Mouse (Mus musculus) embryonic facial prominence, embryonic 14.5 days (tissue): Measurements from ENCODE around the gene Tmprss6. TPM values are rescaled to one million over a fixed set of nuclear protein-coding genes. Genes with fewer than 3 reads are reported as not detected.

Experiments
- ATAC-seq: fragments of 200-750 bp; cut with Nextera tagmentation; 2 replicates; pipeline ENCODE4 v1.8.0; 2017; ENCODE audit warnings: low read depth, moderate number of reproducible peaks, moderate TSS enrichment
- DNase-seq: peaks from one replicate; pipeline ENCODE4 v3.0.0-alpha.2; 2015; ENCODE audit warnings: low spot score
- H3K27ac ChIP-seq: fragments of 300-500 bp; sonication (generic); replicated peaks from 2 replicates; pipeline ENCODE4 v1.5.1; 2014; ENCODE audit warnings: low read depth, mild to moderate bottlenecking, low read length, moderate library complexity
- H3K27me3 ChIP-seq: fragments of 300-500 bp; sonication (generic); replicated peaks from 2 replicates; pipeline ENCODE4 v1.6.1; 2014; ENCODE audit warnings: low read length; ENCODE audit not compliant: control insufficient read depth, insufficient read depth
- H3K36me3 ChIP-seq: fragments of 300-500 bp; sonication (generic); 2 replicates; pipeline ENCODE4 v1.6.1; 2014; ENCODE audit warnings: low read length, mixed read lengths; ENCODE audit not compliant: control insufficient read depth, insufficient read depth
- H3K4me1 ChIP-seq: fragments of 300-500 bp; sonication (generic); 2 replicates; pipeline ENCODE4 v1.6.1; 2014; ENCODE audit warnings: antibody characterized with exemption, low read length; ENCODE audit not compliant: control insufficient read depth, insufficient read depth
- H3K4me2 ChIP-seq: fragments of 300-500 bp; sonication (generic); 2 replicates; pipeline ENCODE4 v1.6.1; 2014; ENCODE audit warnings: low read depth, mild to moderate bottlenecking, low read length, moderate library complexity, mixed read lengths
- H3K4me3 ChIP-seq: fragments of 300-500 bp; sonication (generic); 2 replicates; pipeline ENCODE4 v1.5.1; 2014; ENCODE audit warnings: low read depth, mild to moderate bottlenecking, low read length
- H3K9ac ChIP-seq: fragments of 300-500 bp; sonication (generic); 2 replicates; pipeline ENCODE4 v1.6.1; 2014; ENCODE audit warnings: low read depth, mild to moderate bottlenecking, low read length, moderate library complexity, mixed read lengths
- H3K9me3 ChIP-seq: fragments of 300-500 bp; sonication (generic); 2 replicates; pipeline ENCODE4 v1.6.1; 2016; ENCODE audit warnings: low read length; ENCODE audit not compliant: control insufficient read depth
- WGBS: fragments of 180-500 bp; shearing (Covaris S2); extraction: QIAGEN DNeasy Blood & Tissue Kit; methylation state at CpG from one replicate; pipeline ENCODE4 v1.1.7; 2014; 5-methylcytosine and 5-hydroxymethylcytosine counted together
- polyA plus RNA-seq: library from polyadenylated mRNA; unstranded; fragments of >200 nt; fragmentation: Nextera tagmentation; extraction: Ambion mirVana; gene quantifications from 2 replicates; pipeline ENCODE4 v1.2.1, GENCODE M21; 2014

Tmprss6 gene
- polyA plus RNA-seq, 1 experiment from 2014 or later = 1.1 TPM

DNA sequence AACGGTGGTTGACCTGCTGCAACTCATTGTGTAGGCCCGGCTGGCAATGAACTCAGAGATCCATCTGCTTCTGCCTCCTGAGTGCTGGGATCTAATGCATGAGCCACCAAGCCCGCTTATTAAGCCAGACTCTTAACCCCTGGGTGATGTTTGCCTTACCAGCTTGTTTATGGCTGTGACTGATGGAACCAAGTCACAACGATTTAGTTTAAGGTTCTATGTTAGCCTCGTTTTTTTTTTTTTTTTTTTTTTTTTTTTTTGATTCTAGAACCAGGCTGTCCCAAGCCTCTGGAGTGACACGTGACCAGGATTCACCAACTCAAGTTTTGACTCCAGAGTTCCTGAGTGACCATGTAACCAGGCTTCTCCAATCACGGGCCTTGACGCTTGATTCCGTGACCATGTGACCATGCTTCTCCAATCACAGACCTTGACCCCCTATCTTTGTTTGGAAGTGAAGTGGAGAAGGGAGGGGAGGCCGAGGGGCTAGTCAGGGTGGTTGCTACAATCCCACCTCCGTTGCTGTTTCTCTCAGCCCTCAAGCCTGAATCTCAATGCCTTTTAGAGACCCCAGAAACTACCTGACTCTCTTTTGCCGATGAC lies 41.0 kb upstream of the Tmprss6 start:
- peaks cover 5% of the 10 kb centered on the region for H3K4me1 ChIP-seq
- WGBS = 49% methylated on average over 12 of the region's 12 CpGs
- ATAC-seq (peak; percentile 35; the same call in 1 of the 2 replicates), DNase-seq (no peak)
- no peaks in the 10 kb centered on the region for H3K36me3 ChIP-seq
- H3K27me3 ChIP-seq = no peaks in the 10 kb centered on the region
- no peak overlapping the region for H3K4me2 ChIP-seq
- H3K27ac ChIP-seq = no peak overlapping the region
- H3K9me3 ChIP-seq = peaks cover 3% of the 10 kb centered on the region; the same call in 1 of the 2 replicates
- no peak overlapping the region for H3K9ac ChIP-seq
- no peak overlapping the region for H3K4me3 ChIP-seq

DNA sequence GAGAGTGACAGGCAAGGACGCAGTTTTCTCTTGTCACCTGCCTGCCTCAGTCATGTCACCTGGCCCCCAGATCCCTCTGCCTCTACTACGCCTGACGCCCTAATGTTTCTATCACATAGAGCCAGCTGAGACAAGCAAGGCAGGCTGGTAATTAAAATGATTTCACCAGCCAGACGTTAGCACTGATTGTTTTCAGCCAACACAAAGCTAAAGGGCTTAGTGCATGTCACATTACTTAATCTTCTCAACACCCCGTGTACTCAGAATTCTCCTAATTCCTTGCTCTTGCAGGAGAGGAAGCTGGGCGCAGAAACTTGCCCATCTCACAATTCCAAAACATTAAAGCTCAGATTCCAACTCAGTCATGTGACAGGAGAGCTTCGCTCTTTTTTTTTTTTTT lies 40.0 kb upstream of the Tmprss6 start:
- Histone ChIP-seq H3K4me2 (no peak overlapping the region), H3K9me3 (peaks cover 6% of the 10 kb centered on the region; the same call in 1 of the 2 replicates), H3K27me3 (no peaks in the 10 kb centered on the region), H3K9ac (no peak overlapping the region), H3K27ac (no peak overlapping the region), H3K4me3 (no peak overlapping the region), H3K4me1 (peaks cover 5% of the 10 kb centered on the region), H3K36me3 (no peaks in the 10 kb centered on the region)
- WGBS = 53% methylated on average over 7 of the region's 7 CpGs
- ATAC-seq (no peak; the same call in 1 of the 2 replicates), DNase-seq (peak; percentile 43)

DNA sequence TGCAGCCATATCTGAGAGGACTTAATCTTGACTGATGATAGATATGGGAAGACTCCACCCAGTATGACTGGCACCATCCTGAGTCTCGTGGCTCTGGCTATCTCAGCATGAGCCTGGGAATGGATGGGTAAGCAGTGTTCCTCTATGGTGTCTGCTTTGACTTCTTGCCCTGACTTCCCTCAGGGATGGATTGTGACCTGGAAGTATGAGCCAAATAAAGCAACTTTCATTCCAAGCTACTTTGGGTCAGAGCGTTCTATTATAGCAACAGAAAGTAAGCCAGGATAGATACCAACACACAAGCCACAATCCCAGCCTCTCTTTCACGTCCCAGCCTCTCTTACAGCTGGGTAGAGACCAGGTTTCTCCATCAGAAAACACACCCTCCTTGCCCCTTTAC lies 37.1 kb upstream of the Tmprss6 start:
- no peak for ATAC-seq
- Histone ChIP-seq H3K4me2 (no peak overlapping the region), H3K4me1 (peaks cover 5% of the 10 kb centered on the region), H3K9ac (no peak overlapping the region), H3K36me3 (no peaks in the 10 kb centered on the region), H3K4me3 (no peak overlapping the region), H3K27ac (no peak overlapping the region), H3K27me3 (no peaks in the 10 kb centered on the region), H3K9me3 (peaks cover 6% of the 10 kb centered on the region; the same call in 1 of the 2 replicates)
- 75% methylated on average over 3 of the region's 3 CpGs for WGBS
- DNase-seq = no peak

DNA sequence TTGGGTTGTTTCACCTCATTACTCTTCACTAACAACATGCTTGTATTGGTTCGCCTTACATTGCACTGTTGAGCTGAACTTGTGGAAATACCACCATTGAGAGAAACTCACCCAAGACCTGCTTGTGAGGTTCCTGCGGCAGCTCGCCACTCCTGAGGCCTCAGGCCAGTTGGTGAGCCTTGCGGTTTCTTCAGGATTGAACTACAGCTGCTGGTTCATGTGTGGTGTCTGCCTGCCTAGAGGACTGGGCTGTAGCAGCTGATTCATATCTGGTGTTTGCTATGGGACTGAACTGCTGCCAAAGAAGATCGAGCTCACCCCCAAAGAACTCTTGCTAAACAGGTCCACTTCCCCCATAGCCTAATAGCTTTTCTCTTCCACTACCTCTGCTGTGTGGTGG lies 36.4 kb upstream of the Tmprss6 start:
- DNase-seq = no peak
- 88% methylated on average over 5 of the region's 5 CpGs for WGBS

DNA sequence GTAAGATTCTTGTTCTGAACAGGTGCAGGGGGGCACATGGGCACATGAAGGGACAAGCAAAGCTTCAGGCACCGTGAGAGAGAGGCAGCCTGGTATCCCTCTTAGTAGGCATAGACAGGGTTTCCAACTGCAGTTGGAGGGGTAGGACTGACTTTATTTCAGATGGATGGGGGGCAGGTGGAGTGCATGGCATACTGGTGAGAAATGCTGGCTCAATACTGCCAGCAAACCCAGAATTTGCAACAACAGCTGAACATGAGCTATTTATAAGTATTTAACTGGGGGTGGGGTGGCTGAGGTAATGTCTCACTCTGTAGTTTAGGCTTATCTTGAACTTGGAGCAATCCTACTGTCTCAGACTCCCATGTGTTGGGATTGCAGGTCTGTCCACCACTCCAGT lies 35.6 kb upstream of the Tmprss6 start:
- no peak for DNase-seq
- Histone ChIP-seq H3K4me1 (no peaks in the 10 kb centered on the region), H3K27me3 (no peaks in the 10 kb centered on the region), H3K4me2 (no peak overlapping the region), H3K9me3 (peaks cover 6% of the 10 kb centered on the region; the same call in 1 of the 2 replicates), H3K9ac (no peak overlapping the region), H3K36me3 (no peaks in the 10 kb centered on the region), H3K4me3 (no peak overlapping the region), H3K27ac (no peak overlapping the region)
- 84% methylated on average over 1 of the region's 1 CpGs for WGBS
- no peak for ATAC-seq

More for the DNA sequence above, 36.4 kb upstream of the Tmprss6 start:
- H3K27ac ChIP-seq = no peak overlapping the region
- no peak for ATAC-seq
- H3K9me3 ChIP-seq = peaks cover 6% of the 10 kb centered on the region; the same call in 1 of the 2 replicates
- no peak overlapping the region for H3K4me2 ChIP-seq
- H3K4me3 ChIP-seq = no peak overlapping the region
- no peak overlapping the region for H3K9ac ChIP-seq
- H3K36me3 ChIP-seq = no peaks in the 10 kb centered on the region
- no peaks in the 10 kb centered on the region for H3K27me3 ChIP-seq
- peaks cover 2% of the 10 kb centered on the region; the same call in 1 of the 2 replicates for H3K4me1 ChIP-seq

DNA sequence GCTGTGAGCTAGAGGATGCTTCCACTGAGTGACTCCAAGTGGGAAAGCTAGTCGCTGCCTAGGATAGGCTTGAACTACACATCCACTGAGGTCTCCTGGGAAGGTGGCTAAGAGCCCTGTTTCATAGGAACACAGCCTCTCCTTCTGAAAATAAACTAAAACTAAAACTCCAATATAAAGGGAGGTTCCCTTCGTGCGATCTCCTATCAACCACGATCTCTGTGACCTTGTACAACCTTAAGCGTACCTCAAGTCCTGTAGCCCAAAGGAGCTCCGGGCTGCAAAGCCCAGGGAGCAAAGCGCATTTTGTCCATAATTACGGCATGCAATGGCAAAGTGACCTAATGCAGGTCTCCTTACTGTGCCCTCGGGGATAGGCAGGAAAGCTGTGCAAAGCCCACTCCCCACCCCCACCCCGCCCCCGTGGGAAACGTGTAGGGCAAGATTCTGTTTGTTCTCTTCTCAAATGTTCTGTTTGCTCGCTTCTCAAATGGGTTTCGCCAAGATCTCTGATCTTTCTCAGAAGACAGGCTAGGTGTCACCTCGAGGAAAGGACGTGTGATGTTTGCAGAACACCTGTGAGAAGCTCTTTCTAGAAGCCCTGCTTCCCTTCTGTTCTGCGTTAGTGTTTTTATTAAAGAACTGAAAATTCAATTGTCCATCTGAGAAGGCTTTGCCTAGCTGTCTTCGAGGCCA lies 34.2 kb upstream of the Tmprss6 start:
- Histone ChIP-seq H3K4me1 (no peaks in the 10 kb centered on the region), H3K27ac (no peak overlapping the region), H3K4me2 (no peak overlapping the region), H3K27me3 (no peaks in the 10 kb centered on the region), H3K9ac (no peak overlapping the region), H3K9me3 (peaks cover 6% of the 10 kb centered on the region; the same call in 1 of the 2 replicates), H3K36me3 (no peaks in the 10 kb centered on the region), H3K4me3 (no peak overlapping the region)
- no peak for DNase-seq
- WGBS = 71% methylated on average over 18 of the region's 18 CpGs
- no peak for ATAC-seq

DNA sequence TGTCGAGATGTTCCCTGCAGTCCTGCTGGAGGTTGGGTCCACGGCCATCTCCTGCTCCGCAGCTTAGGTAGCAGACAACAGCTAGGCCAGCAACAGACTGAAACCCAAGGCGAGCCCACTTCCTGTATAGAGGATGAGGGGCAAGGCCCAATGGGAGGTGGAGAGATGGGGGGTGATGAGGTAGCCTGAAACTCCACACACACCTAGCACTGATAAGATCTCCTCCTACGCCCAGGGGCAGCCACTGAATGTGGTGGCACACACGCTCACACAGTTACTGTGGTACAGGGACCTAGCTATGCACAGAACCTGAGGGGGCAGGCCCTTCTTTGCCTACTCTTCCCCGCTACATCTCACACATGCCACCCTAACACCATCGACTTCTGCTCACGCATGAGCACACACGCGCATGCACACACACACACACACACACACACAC lies 26.6 kb upstream of the Tmprss6 start, which contains the start of gene Il2rb:
Gene Il2rb (minus strand): TSS at position 304 of the 439 bp plus-strand sequence.
- Histone ChIP-seq H3K9ac (no peak within 1 kb of the TSS), H3K4me3 (no peak within 1 kb of the TSS), H3K4me2 (no peak within 1 kb of the TSS), H3K27me3 (no peaks in the 10 kb centered on the region), H3K4me1 (no peaks in the 10 kb centered on the region), H3K9me3 (no peaks in the 10 kb centered on the region), H3K36me3 (no peaks in the 10 kb centered on the region), H3K27ac (no peak within 1 kb of the TSS)
- ATAC-seq (no peak), DNase-seq (no peak)
- WGBS = 93% methylated on average over 9 of the region's 11 CpGs

DNA sequence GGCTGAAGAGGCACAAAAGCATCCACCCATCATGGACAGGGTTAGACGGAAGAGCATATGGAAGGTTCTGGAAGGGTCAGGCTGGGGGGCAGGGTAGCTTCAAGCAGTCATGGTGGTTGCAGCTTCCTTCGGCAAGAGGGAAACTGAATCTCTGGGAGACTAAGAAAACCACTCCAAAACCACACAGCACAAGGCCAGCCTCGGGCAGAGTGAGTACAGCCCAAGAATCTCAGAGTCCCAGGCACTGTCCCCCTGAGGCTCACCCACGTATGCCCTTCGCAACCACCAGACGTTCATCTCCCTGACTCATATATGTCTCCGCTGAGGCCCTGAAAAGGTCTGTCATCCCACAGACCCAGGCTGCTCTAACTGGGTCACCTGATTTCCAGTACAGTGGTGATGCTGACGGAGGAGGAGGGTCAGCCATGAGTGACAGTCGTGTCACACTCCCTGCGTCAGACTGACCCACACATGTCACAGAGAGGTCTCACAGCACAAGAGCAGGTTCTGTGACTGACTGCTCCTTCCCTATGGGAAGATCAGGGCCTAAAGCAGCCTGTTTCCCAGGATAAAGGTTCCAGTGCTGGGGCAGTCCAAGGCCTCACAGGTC lies 25.1 kb upstream of the Tmprss6 start:
- no peaks in the 10 kb centered on the region for H3K4me1 ChIP-seq
- DNase-seq (no peak), ATAC-seq (no peak)
- H3K27me3 ChIP-seq = no peaks in the 10 kb centered on the region
- no peak overlapping the region for H3K27ac ChIP-seq
- WGBS = 64% methylated on average over 10 of the region's 10 CpGs
- H3K9me3 ChIP-seq = no peaks in the 10 kb centered on the region
- no peak overlapping the region for H3K4me2 ChIP-seq
- H3K9ac ChIP-seq = no peak overlapping the region
- H3K4me3 ChIP-seq = no peak overlapping the region
- H3K36me3 ChIP-seq = no peaks in the 10 kb centered on the region
